Mouse (Mus musculus) activated CD4-positive, CD25-positive, alpha-beta regulatory T cell, adult 9 weeks (primary cell): Measurements from ENCODE around the gene Zbtb17. TPM values are rescaled to one million over a fixed set of nuclear protein-coding genes. Genes with fewer than 3 reads are reported as not detected.

ENCODE experiments used
- polyA plus RNA-seq: library from polyadenylated mRNA; unstranded; fragments of 100-300 nt; shearing (Covaris generic); gene quantifications from one replicate; pipeline ENCODE4 v1.2.1, GENCODE M21; 2017

Gene Zbtb17
- polyA plus RNA-seq: 43.2 TPM

GRCm38 (mm10) chr4:141444451-141445327, at the start of gene Zbtb17:
TSS of gene Zbtb17 (plus strand) at chr4:141444654.

GRCm38 (mm10) chr4:141398545-141398944, 45.9 kb upstream of the Zbtb17 start, which contains the start of gene Clcnka:
TSS of gene Clcnka (minus strand) at chr4:141398724.

GRCm38 (mm10) chr4:141415924-141416323, 28.5 kb upstream of the Zbtb17 start, which contains the start of gene Clcnkb:
TSS of gene Clcnkb (minus strand) at chr4:141416014.

GRCm38 (mm10) chr4:141420192-141420829, 24.1 kb upstream of the Zbtb17 start, which contains the start of gene Hspb7:
TSS of gene Hspb7 (plus strand) at chr4:141420779.

GRCm38 (mm10) chr4:141435974-141436373, 8.5 kb upstream of the Zbtb17 start, which contains the start of gene Srarp:
TSS of gene Srarp (minus strand) at chr4:141436105.

Other genes starting within 250 kb of the Zbtb17 start
- gene Rsg1, start 230.7 kb upstream of the Zbtb17 start, polyA plus RNA-seq: 5.0 TPM
- gene Arhgef19, start 205.2 kb upstream of the Zbtb17 start, polyA plus RNA-seq: not detected
- gene Epha2, start 143.4 kb upstream of the Zbtb17 start, polyA plus RNA-seq: not detected
- gene Fam131c, start 76.4 kb upstream of the Zbtb17 start, polyA plus RNA-seq: not detected
- gene Clcnka, start 45.9 kb upstream of the Zbtb17 start, polyA plus RNA-seq: not detected
- gene Clcnkb, start 28.6 kb upstream of the Zbtb17 start, polyA plus RNA-seq: not detected
- gene Hspb7, start 23.9 kb upstream of the Zbtb17 start, polyA plus RNA-seq: not detected
- not detected for gene Srarp, start 8.5 kb upstream of the Zbtb17 start, polyA plus RNA-seq
- gene Spen, start 93.9 kb downstream of the Zbtb17 start, polyA plus RNA-seq: 6.4 TPM
- gene Fblim1, start 161.4 kb downstream of the Zbtb17 start, polyA plus RNA-seq: 0.21 TPM
- gene Tmem82, start 174.0 kb downstream of the Zbtb17 start, polyA plus RNA-seq: 0.22 TPM
- gene Slc25a34, start 179.2 kb downstream of the Zbtb17 start, polyA plus RNA-seq: not detected
- gene Plekhm2, start 220.2 kb downstream of the Zbtb17 start, polyA plus RNA-seq: 4.9 TPM
- not detected for gene Rsc1a1, start 240.9 kb downstream of the Zbtb17 start, polyA plus RNA-seq